Mouse (Mus musculus) hindbrain, postnatal 0 days (tissue): ENCODE results near the gene Gtpbp6. TPM values are rescaled to one million over a fixed set of nuclear protein-coding genes. Genes with fewer than 3 reads are reported as not detected.
A peak's percentile ranks its signal among the peaks of the same experiment; 100 is the strongest.

Experiments
- ATAC-seq: fragments of 200-750 bp; cut with Nextera tagmentation; 2 replicates; pipeline ENCODE4 v1.8.0; 2017; ENCODE audit warnings: mild to moderate bottlenecking, moderate TSS enrichment, moderate library complexity
- DNase-seq: peaks from one replicate; pipeline ENCODE4 v3.0.0-alpha.2; 2015; ENCODE audit warnings: low spot score
- H3K27ac ChIP-seq: fragments of 300-500 bp; sonication (generic); 2 replicates; pipeline ENCODE4 v1.5.1; 2014; ENCODE audit warnings: mild to moderate bottlenecking
- H3K27me3 ChIP-seq: fragments of 300-500 bp; sonication (generic); 2 replicates; pipeline ENCODE4 v1.6.1; 2014; ENCODE audit warnings: low read length, mixed read lengths; ENCODE audit not compliant: insufficient read depth
- H3K36me3 ChIP-seq: fragments of 300-500 bp; sonication (generic); 2 replicates; pipeline ENCODE4 v1.6.1; 2014; ENCODE audit warnings: low read length, mixed read lengths; ENCODE audit not compliant: insufficient read depth
- H3K4me1 ChIP-seq: fragments of 300-500 bp; sonication (generic); 2 replicates; pipeline ENCODE4 v1.6.1; 2014; ENCODE audit warnings: antibody characterized with exemption, low read length, mixed read lengths; ENCODE audit not compliant: insufficient read depth
- H3K4me2 ChIP-seq: fragments of 300-500 bp; sonication (generic); 2 replicates; pipeline ENCODE4 v1.6.1; 2014; ENCODE audit warnings: low read depth, mild to moderate bottlenecking, low read length, moderate library complexity, mixed read lengths
- H3K4me3 ChIP-seq: fragments of 300-500 bp; sonication (generic); 2 replicates; pipeline ENCODE4 v1.5.1; 2014; ENCODE audit warnings: low read length
- H3K9ac ChIP-seq: fragments of 300-500 bp; sonication (generic); replicated peaks from 2 replicates; pipeline ENCODE4 v1.6.1; 2014; ENCODE audit warnings: mild to moderate bottlenecking, low read length, moderate library complexity, mixed read lengths
- H3K9me3 ChIP-seq: fragments of 300-500 bp; sonication (generic); 2 replicates; pipeline ENCODE4 v1.6.1; 2016; ENCODE audit warnings: low read length, mixed read lengths
- CTCF ChIP-seq: IDR thresholded peaks from 2 replicates; pipeline ENCODE4 v1.5.1; 2016; ENCODE audit warnings: antibody characterized with exemption, control low read depth, low read depth
- WGBS: fragments of 180-500 bp; shearing (Covaris S2); extraction: QIAGEN DNeasy Blood & Tissue Kit; methylation state at CpG from one replicate; pipeline ENCODE4 v1.1.7; 2014; 5-methylcytosine and 5-hydroxymethylcytosine counted together
- polyA plus RNA-seq: library from polyadenylated mRNA; unstranded; fragments of >200 nt; fragmentation: Nextera tagmentation; extraction: Ambion mirVana; gene quantifications from 2 replicates; pipeline ENCODE4 v1.2.1, GENCODE M21; 2015
- total RNA-seq: library from RNA; depleted of rRNA; stranded (reverse); fragments of >200 nt; gene quantifications from 2 replicates; pipeline ENCODE4 v1.2.3, GENCODE M21; 2014

The Gtpbp6 gene
- total and polyA plus RNA-seq, 2 experiments from 2014 or later, result 61.6 to 90.3 TPM

DNA sequence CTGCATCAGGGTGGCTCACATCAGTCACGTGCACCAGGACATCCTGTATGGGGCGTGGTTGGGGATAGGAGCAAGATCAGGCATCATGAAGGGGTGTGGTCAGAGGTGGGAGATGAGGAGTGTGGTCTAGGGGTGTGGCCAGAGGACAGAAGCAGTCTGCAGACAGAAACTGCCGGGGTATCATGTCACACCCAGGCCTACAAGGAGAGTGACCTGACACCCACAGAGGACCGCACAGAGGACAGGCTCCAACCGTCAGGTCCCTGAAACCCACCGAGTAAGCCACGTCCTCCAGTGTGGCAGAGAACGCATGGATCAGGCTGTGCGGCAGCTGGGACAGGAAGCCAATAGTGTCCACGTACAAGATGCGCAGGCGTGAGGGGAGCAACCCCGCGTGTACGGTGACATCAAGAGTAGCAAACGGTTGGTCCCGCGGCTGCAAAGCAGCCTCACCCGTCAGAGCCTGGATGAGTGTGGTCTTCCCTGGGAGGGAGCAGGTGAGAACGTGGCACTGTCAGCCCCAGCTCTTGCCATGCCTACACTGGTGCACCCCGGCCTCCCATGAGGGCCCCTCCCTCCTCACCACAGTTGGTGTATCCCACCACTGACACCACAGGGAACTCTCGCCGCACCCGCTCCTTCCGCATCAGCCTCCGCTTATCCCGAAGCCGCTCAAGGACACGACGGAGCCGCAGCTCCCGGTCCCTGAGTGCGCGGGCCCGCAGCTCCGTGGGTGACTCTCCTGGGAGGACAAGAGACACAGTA lies 3.2 kb downstream of the Gtpbp6 start:
- WGBS, result 97% methylated on average over 36 of the region's 36 CpGs
- no peak for ATAC-seq
- no peak overlapping the region for H3K4me3 ChIP-seq
- peaks cover 32% of the 10 kb centered on the region for H3K36me3 ChIP-seq
- H3K9ac ChIP-seq, result no peak overlapping the region
- no peaks in the 10 kb centered on the region for H3K9me3 ChIP-seq
- peaks cover 18% of the 10 kb centered on the region for H3K4me1 ChIP-seq
- DNase-seq, result no peak
- H3K27ac ChIP-seq, result no peak overlapping the region
- no peak for TF ChIP-seq CTCF
- no peaks in the 10 kb centered on the region for H3K27me3 ChIP-seq
- no peak overlapping the region for H3K4me2 ChIP-seq

DNA sequence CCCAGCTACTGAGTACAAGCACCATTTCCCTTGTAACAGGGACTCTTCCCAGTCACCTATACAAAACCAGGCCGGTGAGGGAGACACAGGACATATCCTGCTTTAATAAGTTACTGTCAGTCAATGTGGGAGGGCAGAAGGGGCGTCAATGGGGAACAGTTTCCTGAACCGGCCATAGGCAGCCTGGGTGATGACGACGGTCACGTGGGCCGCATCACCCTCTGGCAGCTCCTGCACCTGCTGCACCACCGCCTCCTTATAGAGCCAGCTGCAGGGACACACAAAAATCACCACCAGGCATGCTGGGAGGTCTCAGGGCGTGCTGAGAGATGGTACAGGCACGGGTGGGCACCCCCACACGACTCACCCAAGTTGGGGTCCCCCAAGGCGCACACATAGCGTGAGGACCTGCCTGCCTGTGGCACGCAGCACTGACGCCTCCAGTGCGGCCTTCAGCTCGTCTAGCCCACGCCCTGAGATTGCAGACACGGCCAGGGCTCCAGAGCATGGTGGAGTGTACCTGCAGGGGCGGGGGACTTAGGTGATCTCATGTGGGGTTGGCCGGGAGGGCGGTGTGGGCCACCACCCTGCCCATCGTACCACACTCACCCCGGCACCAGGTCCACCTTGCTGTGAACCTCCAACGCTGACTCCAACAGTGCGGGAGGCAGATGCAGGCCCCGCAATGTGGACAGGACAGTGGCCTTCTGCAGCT lies 3.9 kb downstream of the Gtpbp6 start:
- DNase-seq (no peak), ATAC-seq (no peak)
- Histone ChIP-seq H3K9me3 (no peaks in the 10 kb centered on the region), H3K27ac (no peak overlapping the region), H3K36me3 (peaks cover 32% of the 10 kb centered on the region), H3K4me1 (peaks cover 18% of the 10 kb centered on the region), H3K9ac (no peak overlapping the region), H3K4me2 (no peak overlapping the region), H3K27me3 (no peaks in the 10 kb centered on the region), H3K4me3 (no peak overlapping the region)
- TF ChIP-seq CTCF, result no peak
- WGBS, result 96% methylated on average over 27 of the region's 27 CpGs

DNA sequence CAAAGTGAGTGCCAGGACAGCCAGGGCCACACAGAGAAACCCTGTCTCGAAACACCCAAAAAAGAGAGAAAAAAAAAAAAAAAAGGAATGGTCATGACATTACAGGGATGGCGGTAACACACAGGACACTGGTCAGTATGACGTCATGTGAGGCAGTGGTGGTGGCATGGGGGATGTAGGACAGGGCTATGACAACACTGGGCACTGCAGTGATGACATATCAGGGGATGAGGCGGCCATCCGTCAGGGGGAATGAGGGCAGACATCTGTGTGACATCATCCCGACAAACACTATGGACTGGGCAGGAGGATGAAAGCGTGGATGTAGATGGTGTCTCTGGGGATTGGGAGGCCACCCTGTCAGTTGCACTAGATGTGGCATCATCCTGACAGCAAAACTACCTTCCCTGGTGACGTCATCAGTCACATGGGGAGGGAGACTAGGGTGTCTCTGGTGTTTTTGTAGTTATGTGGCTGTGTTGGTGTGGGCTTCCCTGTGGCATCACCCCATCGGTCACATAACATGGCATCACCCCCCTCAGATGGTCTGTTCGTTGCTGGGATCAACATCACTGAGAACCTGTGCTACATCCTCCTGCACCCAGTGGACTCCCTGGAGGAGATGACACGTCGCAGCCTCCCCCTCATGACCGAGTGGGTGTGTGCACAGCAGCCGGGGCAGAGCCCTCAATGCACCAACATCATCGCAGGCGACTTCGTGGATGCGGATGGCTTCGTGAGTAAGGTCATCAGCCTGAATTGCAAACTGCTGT lies 5.0 kb downstream of the Gtpbp6 start:
- no peak for TF ChIP-seq CTCF
- Histone ChIP-seq H3K27me3 (no peaks in the 10 kb centered on the region), H3K36me3 (peaks cover 32% of the 10 kb centered on the region), H3K4me1 (peaks cover 18% of the 10 kb centered on the region), H3K9me3 (no peaks in the 10 kb centered on the region), H3K27ac (no peak overlapping the region), H3K9ac (no peak overlapping the region), H3K4me2 (no peak overlapping the region), H3K4me3 (no peak overlapping the region)
- 95% methylated on average over 19 of the region's 19 CpGs for WGBS
- DNase-seq, result no peak
- no peak for ATAC-seq

DNA sequence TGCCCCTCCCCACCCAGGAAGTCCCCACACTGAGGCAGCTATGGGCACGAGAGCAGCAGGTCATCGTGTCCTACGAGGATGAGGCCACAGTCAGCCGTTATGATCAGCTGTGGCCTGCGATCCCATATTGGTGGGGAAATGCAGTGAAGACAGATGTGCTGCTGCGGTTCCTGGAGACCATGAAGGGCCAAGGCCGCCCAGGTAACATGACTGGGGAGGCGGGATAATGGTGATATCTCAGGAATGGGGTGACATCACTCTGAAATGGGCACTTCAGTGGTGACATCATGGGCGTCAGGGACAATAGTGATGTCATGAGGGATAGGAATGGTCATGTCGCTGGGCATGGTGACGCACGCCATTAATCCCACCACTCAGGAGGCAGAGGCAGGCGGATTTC lies 5.6 kb downstream of the Gtpbp6 start:
- Histone ChIP-seq H3K27me3 (no peaks in the 10 kb centered on the region), H3K4me1 (peaks cover 18% of the 10 kb centered on the region), H3K9me3 (no peaks in the 10 kb centered on the region), H3K4me3 (no peak overlapping the region), H3K4me2 (peak overlapping the region; percentile 78; the same call in 1 of the 2 replicates), H3K27ac (peak overlapping the region; percentile 62; the same call in 1 of the 2 replicates), H3K9ac (no peak overlapping the region), H3K36me3 (peaks cover 32% of the 10 kb centered on the region)
- 92% methylated on average over 13 of the region's 13 CpGs for WGBS
- no peak for ATAC-seq
- TF ChIP-seq CTCF, result no peak
- DNase-seq, result no peak

DNA sequence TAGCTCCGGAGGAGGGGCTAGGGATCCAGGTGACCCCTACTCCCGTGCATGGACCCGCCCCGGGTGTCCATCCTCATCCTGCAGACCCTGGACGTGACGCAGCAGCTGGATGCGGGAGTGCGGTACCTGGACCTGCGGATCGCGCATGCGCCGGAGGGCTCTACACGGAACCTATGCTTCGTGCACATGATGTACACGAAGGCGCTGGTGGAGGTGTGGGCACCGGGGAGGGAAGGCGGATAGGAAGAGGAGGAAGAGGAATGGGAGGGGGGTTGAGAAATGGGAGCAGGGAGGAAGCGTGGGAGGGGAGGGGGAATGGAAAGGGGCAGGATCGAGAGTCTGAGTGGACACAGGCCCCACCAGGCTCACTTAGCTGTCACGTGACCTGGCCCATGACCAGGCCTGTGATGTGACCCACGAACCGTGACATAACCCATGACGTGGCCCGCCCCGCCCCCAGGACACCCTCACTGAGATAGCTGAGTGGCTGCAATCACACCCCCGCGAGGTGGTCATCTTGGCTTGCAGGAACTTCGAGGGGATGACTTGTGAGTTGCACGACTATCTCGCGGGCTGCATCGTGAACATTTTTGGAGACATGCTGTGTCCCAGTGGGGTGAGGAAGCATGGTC lies 6.2 kb downstream of the Gtpbp6 start:
- Histone ChIP-seq H3K4me3 (peak overlapping the region; percentile 40), H3K36me3 (peaks cover 32% of the 10 kb centered on the region), H3K4me2 (peak overlapping the region; percentile 78), H3K27ac (peak overlapping the region; percentile 62), H3K9ac (peak overlapping the region; percentile 46), H3K4me1 (peaks cover 18% of the 10 kb centered on the region), H3K9me3 (no peaks in the 10 kb centered on the region), H3K27me3 (no peaks in the 10 kb centered on the region)
- DNase-seq, result peak; percentile 89
- TF ChIP-seq CTCF, result no peak
- ATAC-seq, result peak; percentile 76
- WGBS, result 19% methylated on average over 34 of the region's 34 CpGs

DNA sequence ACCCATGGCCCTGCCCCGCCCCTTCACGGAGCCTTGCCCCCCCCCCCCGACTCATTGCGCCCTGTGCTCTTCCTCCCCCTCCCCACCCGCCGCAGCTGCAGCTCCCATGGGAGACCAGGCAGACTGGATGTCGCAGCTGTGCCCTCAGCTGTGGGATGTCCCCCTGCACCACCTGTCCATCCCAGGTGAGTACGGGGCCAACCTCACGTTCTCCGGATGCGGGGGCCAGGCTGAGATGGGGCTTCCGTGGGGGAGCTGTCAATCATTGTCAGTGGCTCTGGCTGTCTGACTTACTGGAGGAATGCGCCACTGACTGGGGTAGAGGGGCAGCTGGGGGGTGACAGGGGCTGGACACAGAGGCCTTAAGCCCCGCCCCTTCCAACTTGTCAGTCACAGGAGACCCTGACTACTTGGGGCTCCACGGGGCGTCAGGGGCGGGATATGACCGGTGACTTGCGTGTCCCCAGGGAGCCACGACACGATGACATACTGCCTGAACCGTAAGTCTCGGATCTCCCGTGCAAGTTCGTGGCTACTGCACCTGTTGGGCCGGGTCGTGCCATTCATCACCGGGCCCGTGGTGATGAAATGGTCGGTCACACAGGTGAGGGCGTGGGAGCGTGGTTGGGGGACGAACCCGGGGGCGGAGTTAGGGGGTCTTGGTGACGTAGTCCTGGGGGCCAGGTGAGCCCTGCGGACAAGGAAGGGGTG lies 6.9 kb downstream of the Gtpbp6 start:
- no peak for TF ChIP-seq CTCF
- DNase-seq, result peak; percentile 60
- Histone ChIP-seq H3K9ac (peak overlapping the region; percentile 46), H3K27me3 (no peaks in the 10 kb centered on the region), H3K4me1 (peaks cover 12% of the 10 kb centered on the region), H3K36me3 (peaks cover 30% of the 10 kb centered on the region), H3K4me2 (peak overlapping the region; percentile 78), H3K9me3 (no peaks in the 10 kb centered on the region), H3K27ac (peak overlapping the region; percentile 62), H3K4me3 (peak overlapping the region; percentile 40)
- peak; percentile 44 for ATAC-seq
- WGBS, result 1% methylated on average over 31 of the region's 37 CpGs
